Mouse (Mus musculus) kidney, embryonic 14.5 days (tissue): Measurements from ENCODE around the gene Ciao2a. TPM values are rescaled to one million over a fixed set of nuclear protein-coding genes. Genes with fewer than 3 reads are reported as not detected.

ENCODE experiments used
- ATAC-seq: fragments of 200-750 bp; cut with Nextera tagmentation; 2 replicates; pipeline ENCODE4 v1.8.0; 2017; ENCODE audit warnings: moderate number of reproducible peaks, mild to moderate bottlenecking, moderate TSS enrichment, moderate library complexity; ENCODE audit not compliant: low FRiP score, low TSS enrichment
- H3K27ac ChIP-seq: fragments of 300-500 bp; sonication (generic); 2 replicates; pipeline ENCODE4 v1.5.1; 2014; ENCODE audit warnings: low read depth, mild to moderate bottlenecking, low read length, moderate library complexity, mixed read lengths
- H3K27me3 ChIP-seq: fragments of 300-500 bp; sonication (generic); 2 replicates; pipeline ENCODE4 v1.6.1; 2014; ENCODE audit warnings: mild to moderate bottlenecking, low read length; ENCODE audit not compliant: control insufficient read depth, insufficient read depth
- H3K36me3 ChIP-seq: fragments of 300-500 bp; sonication (generic); 2 replicates; pipeline ENCODE4 v1.6.1; 2014; ENCODE audit warnings: low read length, mixed read lengths; ENCODE audit not compliant: control insufficient read depth, insufficient read depth
- H3K4me1 ChIP-seq: fragments of 300-500 bp; sonication (generic); 2 replicates; pipeline ENCODE4 v1.6.1; 2014; ENCODE audit warnings: low read length, mixed read lengths; ENCODE audit not compliant: control insufficient read depth, insufficient read depth
- H3K4me2 ChIP-seq: fragments of 300-500 bp; sonication (generic); replicated peaks from 2 replicates; pipeline ENCODE4 v1.6.1; 2014; ENCODE audit warnings: low read depth, mild to moderate bottlenecking, low read length
- H3K4me3 ChIP-seq: fragments of 300-500 bp; sonication (generic); 2 replicates; pipeline ENCODE4 v1.5.1; 2014; ENCODE audit warnings: mild to moderate bottlenecking, low read length
- H3K9ac ChIP-seq: fragments of 300-500 bp; sonication (generic); 2 replicates; pipeline ENCODE4 v1.6.1; 2014; ENCODE audit warnings: low read depth, mild to moderate bottlenecking, low read length, moderate library complexity
- H3K9me3 ChIP-seq: fragments of 300-500 bp; sonication (generic); 2 replicates; pipeline ENCODE4 v1.6.1; 2016; ENCODE audit warnings: low read length; ENCODE audit not compliant: control insufficient read depth
- WGBS: fragments of 180-500 bp; shearing (Covaris S2); extraction: QIAGEN DNeasy Blood & Tissue Kit; methylation state at CpG from one replicate; pipeline ENCODE4 v1.1.7; 2014; 5-methylcytosine and 5-hydroxymethylcytosine counted together
- polyA plus RNA-seq: library from polyadenylated mRNA; unstranded; fragments of >200 nt; fragmentation: Nextera tagmentation; extraction: Ambion mirVana; gene quantifications from 2 replicates; pipeline ENCODE4 v1.2.1, GENCODE M21; 2014

Ciao2a gene
- polyA plus RNA-seq, 1 experiment from 2014 or later: 164 TPM

DNA sequence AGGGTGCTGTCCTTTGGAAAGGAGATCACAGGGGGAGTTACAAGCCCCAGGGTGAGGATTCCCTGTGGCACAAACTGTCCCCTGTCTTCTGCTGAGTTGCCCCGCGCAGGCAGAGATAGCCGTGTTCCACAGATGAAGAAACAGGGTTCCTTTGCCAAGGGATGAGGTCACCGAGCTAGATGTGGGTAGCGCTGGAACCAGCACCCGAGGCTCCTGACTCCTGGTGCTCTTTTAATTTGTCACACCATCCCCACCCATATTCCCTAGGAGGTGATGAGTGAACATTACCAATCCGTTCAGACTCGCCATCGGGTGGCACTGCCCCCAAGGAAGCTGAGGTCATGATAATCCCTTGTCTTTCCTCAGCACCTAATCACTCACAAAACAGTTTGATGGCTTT, 36.6 kb downstream of the Ciao2a start:
- no peaks in the 10 kb centered on the region for H3K36me3 ChIP-seq
- WGBS: 86% methylated on average over 9 of the region's 9 CpGs
- 0 out of 2 replicates have a peak, but pooled peaks cover 4% of the 10 kb centered on the region for H3K27me3 ChIP-seq
- ATAC-seq: no peak
- no peak overlapping the region for H3K27ac ChIP-seq
- H3K4me3 ChIP-seq: no peak overlapping the region
- no peak overlapping the region for H3K4me2 ChIP-seq
- H3K9me3 ChIP-seq: no peaks in the 10 kb centered on the region
- H3K4me1 ChIP-seq: 0 out of 2 replicates have a peak, but pooled peaks cover 4% of the 10 kb centered on the region
- no peak overlapping the region for H3K9ac ChIP-seq

DNA sequence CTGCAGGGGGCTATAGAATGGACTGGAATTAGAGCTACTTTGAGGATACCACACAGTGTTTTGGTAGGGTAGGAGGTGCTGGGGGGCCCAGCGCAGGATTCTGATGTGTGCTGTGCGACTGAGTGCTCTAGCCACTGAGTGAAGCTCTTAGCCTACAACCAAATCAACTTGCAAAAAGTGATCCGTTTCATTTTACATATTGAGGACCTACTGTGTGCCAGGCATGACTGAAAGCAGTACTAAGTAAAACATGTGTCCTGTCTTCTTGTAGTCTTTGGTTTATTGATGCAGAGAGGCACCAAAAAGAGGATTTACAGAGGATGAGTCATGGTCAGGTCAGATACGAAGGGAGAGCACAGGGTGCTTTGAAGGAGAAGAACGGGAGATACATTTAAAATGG, 40.8 kb downstream of the Ciao2a start:
- Histone ChIP-seq H3K4me2 (no peak overlapping the region), H3K4me1 (no peaks in the 10 kb centered on the region), H3K27me3 (no peaks in the 10 kb centered on the region), H3K9ac (no peak overlapping the region), H3K27ac (no peak overlapping the region), H3K4me3 (no peak overlapping the region), H3K9me3 (no peaks in the 10 kb centered on the region), H3K36me3 (no peaks in the 10 kb centered on the region)
- ATAC-seq: no peak
- WGBS: 84% methylated on average over 5 of the region's 5 CpGs

DNA sequence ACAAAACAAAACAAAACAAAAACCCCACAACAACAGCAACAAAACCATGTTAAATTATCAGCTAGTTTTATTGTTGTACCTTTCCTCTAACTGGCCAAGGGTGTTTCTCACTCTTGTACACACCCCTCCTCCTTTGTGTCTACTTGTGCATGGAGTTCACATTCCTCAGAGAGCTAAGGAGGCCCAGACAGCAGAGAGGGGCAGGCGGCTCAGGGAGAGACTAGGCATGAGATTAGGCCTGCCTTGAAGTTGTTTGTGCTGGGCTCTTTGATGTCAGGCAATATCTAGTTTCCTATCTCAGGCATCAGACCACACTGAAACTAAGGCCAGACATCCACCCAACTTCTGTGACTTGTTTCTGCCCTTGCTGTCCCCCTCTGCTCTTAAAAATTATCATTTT, 41.8 kb downstream of the Ciao2a start:
- 11% methylated on average over 1 of the region's 1 CpGs for WGBS
- no peaks in the 10 kb centered on the region for H3K36me3 ChIP-seq
- H3K4me2 ChIP-seq: no peak overlapping the region
- no peaks in the 10 kb centered on the region for H3K4me1 ChIP-seq
- no peaks in the 10 kb centered on the region for H3K27me3 ChIP-seq
- H3K27ac ChIP-seq: no peak overlapping the region
- H3K4me3 ChIP-seq: no peak overlapping the region
- no peak overlapping the region for H3K9ac ChIP-seq
- H3K9me3 ChIP-seq: no peaks in the 10 kb centered on the region
- ATAC-seq: no peak

DNA sequence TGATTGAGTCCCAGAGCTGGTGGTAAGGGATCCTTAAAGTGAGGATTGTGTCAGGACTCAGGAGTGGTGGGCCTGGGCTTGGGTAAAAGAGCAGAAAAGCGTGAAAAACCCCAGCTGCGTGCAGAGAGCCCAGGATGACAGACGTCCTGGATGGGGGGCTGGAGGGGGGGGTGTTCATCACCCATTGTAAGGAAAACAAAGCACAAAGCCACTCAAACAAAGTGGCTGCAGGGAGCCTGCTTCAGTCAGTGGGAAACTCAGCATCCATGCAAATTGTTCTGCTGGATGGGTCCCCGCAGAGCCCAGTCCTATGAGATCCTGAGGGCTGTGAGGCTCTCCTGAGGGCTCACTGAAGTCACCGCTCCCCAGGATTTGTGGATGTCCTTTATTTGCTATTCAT, 44.1 kb downstream of the Ciao2a start:
- no peak overlapping the region for H3K9ac ChIP-seq
- no peak overlapping the region for H3K4me2 ChIP-seq
- no peak for ATAC-seq
- H3K27me3 ChIP-seq: no peaks in the 10 kb centered on the region
- 44% methylated on average over 5 of the region's 5 CpGs for WGBS
- H3K4me1 ChIP-seq: no peaks in the 10 kb centered on the region
- H3K9me3 ChIP-seq: no peaks in the 10 kb centered on the region
- no peaks in the 10 kb centered on the region for H3K36me3 ChIP-seq
- no peak overlapping the region for H3K27ac ChIP-seq
- H3K4me3 ChIP-seq: no peak overlapping the region

DNA sequence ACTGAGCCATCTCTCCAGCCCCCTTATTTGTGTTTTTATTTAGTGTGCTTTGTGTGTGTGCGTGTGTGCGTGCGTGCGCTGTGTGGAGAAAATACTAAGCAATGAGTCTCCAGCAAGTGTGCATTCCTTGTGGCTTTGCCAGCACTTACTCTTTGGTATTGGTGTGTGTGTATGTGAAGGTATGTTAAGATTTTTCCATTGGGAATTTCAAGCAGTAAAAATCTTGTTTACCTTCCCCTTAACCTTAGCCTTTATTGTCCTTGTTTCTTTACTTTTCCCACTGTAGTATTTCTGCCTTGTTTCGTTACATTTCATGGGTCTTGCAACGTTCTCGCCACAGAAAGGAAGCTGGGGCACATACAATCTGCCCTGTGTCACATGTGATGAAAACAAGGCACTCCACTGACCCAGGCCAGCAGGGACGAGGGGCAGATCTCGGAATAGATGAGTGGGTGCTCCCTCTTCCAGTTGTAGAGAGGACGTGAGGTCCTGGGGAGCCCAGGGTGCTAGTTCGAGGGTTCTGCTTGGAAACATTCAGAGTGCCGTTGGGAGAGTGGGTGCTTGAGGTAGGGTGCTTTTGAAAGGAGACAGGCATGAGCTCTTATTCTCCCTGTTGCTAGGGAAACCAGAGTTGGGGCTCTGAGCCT, 45.0 kb downstream of the Ciao2a start:
- Histone ChIP-seq H3K9ac (no peak overlapping the region), H3K9me3 (no peaks in the 10 kb centered on the region), H3K4me1 (no peaks in the 10 kb centered on the region), H3K4me2 (no peak overlapping the region), H3K4me3 (no peak overlapping the region), H3K27me3 (no peaks in the 10 kb centered on the region), H3K27ac (no peak overlapping the region), H3K36me3 (no peaks in the 10 kb centered on the region)
- no peak for ATAC-seq
- WGBS: 66% methylated on average over 12 of the region's 12 CpGs

DNA sequence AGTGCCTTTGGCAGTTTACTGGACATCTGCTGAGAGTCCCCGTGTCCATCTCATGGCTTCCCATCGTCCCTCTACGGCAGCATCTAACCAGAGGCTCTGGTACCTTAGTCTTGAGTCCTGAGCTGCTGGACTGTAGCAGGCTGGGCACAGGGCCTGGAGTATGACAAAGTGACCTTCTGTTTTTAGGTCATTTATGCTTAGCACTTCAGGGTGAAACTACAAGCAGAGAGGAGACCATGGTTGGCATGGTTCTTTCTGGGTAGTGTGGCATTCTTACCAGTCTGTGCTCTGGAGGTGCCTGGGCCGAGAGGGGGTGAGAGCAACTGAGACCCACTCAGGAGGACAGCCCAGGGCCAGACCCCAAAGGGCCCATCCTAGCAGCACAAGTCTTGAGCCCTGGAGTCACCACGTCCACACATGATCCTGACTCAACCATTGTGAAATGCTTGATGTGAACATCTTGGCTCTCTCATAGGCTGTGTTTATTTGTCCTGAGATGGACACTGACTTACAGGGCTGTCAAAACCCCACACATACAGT, 47.0 kb downstream of the Ciao2a start:
- Histone ChIP-seq H3K4me3 (no peak overlapping the region), H3K9me3 (no peaks in the 10 kb centered on the region), H3K27me3 (no peaks in the 10 kb centered on the region), H3K36me3 (no peaks in the 10 kb centered on the region), H3K4me2 (no peak overlapping the region), H3K27ac (no peak overlapping the region), H3K4me1 (no peaks in the 10 kb centered on the region), H3K9ac (no peak overlapping the region)
- WGBS: 98% methylated on average over 5 of the region's 5 CpGs
- ATAC-seq: no peak

DNA sequence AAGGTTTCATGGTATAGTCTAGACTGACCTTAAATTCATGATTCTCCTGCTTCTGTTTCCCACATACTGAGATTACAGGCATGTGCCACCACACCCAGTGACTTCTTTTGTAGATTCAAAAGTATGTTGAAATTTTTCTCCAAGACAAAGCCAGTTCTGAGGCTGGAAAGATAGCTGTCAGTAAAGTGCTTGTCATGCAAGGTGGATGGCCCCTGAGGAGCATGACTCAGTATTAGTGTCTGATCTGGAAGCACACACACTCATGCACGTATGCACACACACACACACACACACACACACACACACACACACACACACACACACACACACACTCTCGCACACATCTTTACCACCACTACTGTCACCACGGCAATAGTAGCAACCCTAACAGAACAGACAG, 48.6 kb downstream of the Ciao2a start:
- no peak for ATAC-seq
- Histone ChIP-seq H3K9me3 (no peaks in the 10 kb centered on the region), H3K9ac (no peak overlapping the region), H3K4me2 (no peak overlapping the region), H3K4me1 (no peaks in the 10 kb centered on the region), H3K27me3 (no peaks in the 10 kb centered on the region), H3K4me3 (no peak overlapping the region), H3K27ac (no peak overlapping the region), H3K36me3 (no peaks in the 10 kb centered on the region)
- WGBS: 91% methylated on average over 3 of the region's 3 CpGs

DNA sequence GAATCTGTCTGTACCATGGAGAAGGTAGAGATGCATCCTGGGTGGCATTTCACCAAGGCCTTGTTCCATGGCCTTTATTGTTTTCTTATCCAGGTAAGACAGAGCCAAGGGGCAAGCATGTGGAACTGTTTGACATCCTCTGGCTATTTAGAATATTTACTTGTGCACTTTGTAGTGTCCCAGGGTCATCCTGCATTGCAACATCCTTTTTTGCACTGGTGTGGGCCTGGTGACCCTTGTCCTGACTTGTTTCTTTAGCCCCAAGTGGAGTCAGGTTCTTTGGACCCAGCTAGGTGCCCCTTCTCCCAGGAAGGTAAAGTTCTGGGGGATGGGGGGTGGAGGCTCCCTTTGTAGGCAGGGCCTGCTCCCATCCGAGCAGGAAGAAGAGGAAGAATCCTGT, 51.6 kb downstream of the Ciao2a start:
- no peaks in the 10 kb centered on the region; the same call in 1 of the 2 replicates for H3K4me1 ChIP-seq
- H3K9ac ChIP-seq: no peak overlapping the region
- no peak for ATAC-seq
- no peak overlapping the region for H3K27ac ChIP-seq
- WGBS: 29% methylated on average over 1 of the region's 1 CpGs
- H3K9me3 ChIP-seq: no peaks in the 10 kb centered on the region
- H3K4me3 ChIP-seq: no peak overlapping the region
- no peaks in the 10 kb centered on the region for H3K36me3 ChIP-seq
- no peak overlapping the region for H3K4me2 ChIP-seq
- no peaks in the 10 kb centered on the region for H3K27me3 ChIP-seq

DNA sequence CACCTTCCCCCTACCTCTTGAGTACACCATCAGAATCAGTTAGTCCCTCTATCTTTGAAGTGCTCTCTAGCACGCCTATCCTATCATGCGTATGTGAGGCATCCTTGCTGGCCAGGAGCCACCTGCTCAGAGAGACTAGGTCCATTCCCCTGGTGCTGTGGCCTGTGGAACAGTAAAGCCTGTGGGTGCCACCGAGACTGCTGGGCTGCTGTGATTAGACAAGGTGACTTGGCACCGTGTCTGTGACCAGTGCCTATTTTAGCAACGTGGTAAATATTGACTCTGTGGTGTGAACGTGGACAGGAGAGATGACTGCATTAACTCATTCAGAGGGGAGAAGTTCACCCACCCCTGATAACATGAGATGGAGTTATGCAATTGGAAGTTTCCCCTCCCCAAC, 53.4 kb downstream of the Ciao2a start:
- Histone ChIP-seq H3K4me1 (no peaks in the 10 kb centered on the region; the same call in 1 of the 2 replicates), H3K4me2 (no peak overlapping the region), H3K36me3 (no peaks in the 10 kb centered on the region), H3K4me3 (no peak overlapping the region), H3K9ac (no peak overlapping the region), H3K27ac (no peak overlapping the region), H3K9me3 (no peaks in the 10 kb centered on the region), H3K27me3 (no peaks in the 10 kb centered on the region)
- no peak for ATAC-seq
- 83% methylated on average over 6 of the region's 6 CpGs for WGBS
